In the genomic region with DNA sequence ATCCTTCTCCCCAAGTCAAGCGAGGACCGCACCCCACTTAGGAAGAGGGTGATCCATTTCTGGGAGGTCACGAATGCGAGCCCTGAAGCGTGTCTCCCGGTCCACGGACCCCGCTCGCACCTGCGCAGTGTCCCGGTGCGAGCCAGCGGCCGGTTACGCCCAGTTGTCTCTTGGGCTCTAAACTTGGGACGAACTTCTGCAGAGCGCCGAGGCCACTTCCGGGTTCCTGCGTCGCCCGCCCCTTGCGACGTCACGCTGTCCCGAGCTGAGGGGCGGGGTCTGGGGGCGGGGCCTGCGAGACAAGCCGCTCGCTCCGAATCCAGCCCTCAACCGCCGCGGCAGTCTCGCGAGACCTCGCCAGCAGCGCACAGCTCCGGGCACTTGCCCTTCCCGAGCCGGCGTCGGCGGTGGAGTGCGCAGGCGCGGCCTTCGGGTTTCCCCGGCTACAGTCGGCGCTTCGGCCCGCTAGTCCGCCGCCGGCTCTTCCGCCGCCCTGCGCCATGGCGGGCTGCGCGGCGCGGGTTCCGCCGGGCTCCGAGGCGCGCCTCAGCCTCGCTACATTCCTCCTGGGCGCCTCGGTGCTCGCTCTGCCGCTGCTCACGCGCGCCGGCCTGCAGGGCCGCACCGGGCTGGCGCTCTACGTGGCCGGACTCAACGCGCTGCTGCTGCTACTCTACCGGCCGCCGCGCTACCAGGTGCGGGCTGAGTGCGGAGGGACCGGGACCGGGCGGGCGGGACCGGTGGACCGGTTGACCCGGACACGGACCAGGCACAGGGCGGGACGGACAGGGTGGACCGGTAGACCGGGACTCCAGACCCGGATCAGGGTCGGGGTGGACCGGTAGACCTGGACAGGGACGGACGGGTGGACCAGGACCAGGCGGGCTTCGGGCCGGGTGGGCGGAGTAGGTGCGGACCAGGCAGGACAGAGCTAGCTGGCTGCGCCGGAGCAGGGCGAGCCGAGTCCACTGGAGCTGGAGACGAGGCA, we compare ENCODE assay signal across 8 mouse cellular contexts. TPM values are rescaled to one million over a fixed set of nuclear protein-coding genes. Genes with fewer than 3 reads are reported as not detected.
DNase-seq lines count a peak whose midpoint lies in the region; ATAC-seq lines count a peak whose summit lies in the region.

A gene (plus strand): TSS at position 354 of the 988 bp plus-strand sequence.

- H3K4me3 ChIP-seq in heart, embryonic 10.5 days, result peak within 1 kb of the TSS; percentile 92
- peak within 1 kb of the TSS; percentile 95 for H3K4me3 ChIP-seq in kidney, embryonic 15.5 days (replicated peaks)

- peaks cover 38% of the 10 kb centered on the region for H3K4me1 ChIP-seq in heart, embryonic 10.5 days
- peaks cover 65% of the 10 kb centered on the region for H3K4me1 ChIP-seq in kidney, embryonic 15.5 days

- peaks cover 26% of the 10 kb centered on the region for H3K36me3 ChIP-seq in heart, embryonic 10.5 days
- H3K36me3 ChIP-seq in kidney, embryonic 15.5 days, result peaks cover 27% of the 10 kb centered on the region

- H3K4me2 ChIP-seq in kidney, embryonic 15.5 days, result peak within 1 kb of the TSS; percentile 93

- H3K9ac ChIP-seq in kidney, embryonic 15.5 days, result peak within 1 kb of the TSS; percentile 95

- ATAC-seq in erythroblast, adult 5-6 weeks (replicated peaks; ENCODE audit: low FRiP score, poor library complexity, severe bottlenecking), result peak; percentile 86
- ATAC-seq in kidney, embryonic 15.5 days (replicated peaks; ENCODE audit: low FRiP score), result peak; percentile 96
- ATAC-seq in monocyte, adult 5-6 weeks (replicated peaks; ENCODE audit: insufficient number of reproducible peaks, low FRiP score, low TSS enrichment, poor library complexity, severe bottlenecking), result peak; percentile 76

- peaks cover 35% of the 10 kb centered on the region for H3K27me3 ChIP-seq in heart, embryonic 10.5 days (ENCODE audit: insufficient read depth, poor library complexity, severe bottlenecking)
- H3K27me3 ChIP-seq in kidney, embryonic 15.5 days, result peaks cover 26% of the 10 kb centered on the region

- H3K27ac ChIP-seq in heart, embryonic 10.5 days, result peak within 1 kb of the TSS; percentile 93
- H3K27ac ChIP-seq in kidney, embryonic 15.5 days, result peak within 1 kb of the TSS; percentile 84

- WGBS in heart, embryonic 10.5 days, result under 1% methylated on average over 119 of the region's 119 CpGs
- under 1% methylated on average over 119 of the region's 119 CpGs for WGBS in kidney, embryonic 15.5 days

- no peaks in the 10 kb centered on the region for H3K9me3 ChIP-seq in heart, embryonic 10.5 days
- no peaks in the 10 kb centered on the region for H3K9me3 ChIP-seq in kidney, embryonic 15.5 days (replicated peaks)

- DNase-seq in B cell, adult 2 months, result peak; percentile 99
- peak; percentile 99 for DNase-seq in brain, adult 2 months (ENCODE audit: low read depth, low spot score)
- peak; percentile 100 for DNase-seq in heart, embryonic 10.5 days (ENCODE audit: low spot score)
- peak; percentile 100 for DNase-seq in liver
- DNase-seq in spleen, postnatal 4 days (ENCODE audit: low spot score in 2 of 2), result peak; percentile 100

RNA-seq across cellular contexts. Expression of the gene that starts here (rescaled TPM):
- 3.7 and 6.5 TPM in 2 replicates for total RNA-seq in erythroblast, adult 5-6 weeks (2015; ENCODE audit: low replicate concordance)
- total RNA-seq in erythroblast, adult 5-6 weeks (2017; ENCODE audit: low replicate concordance), result 4.6 and 5.8 TPM in 2 replicates
- 23.1 and 27.4 TPM in 2 replicates for polyA plus RNA-seq in heart, embryonic 10.5 days (2016; fragmentation: Nextera tagmentation; extraction: Ambion mirVana)
- polyA plus RNA-seq in kidney, embryonic 15.5 days (2015; fragmentation: Nextera tagmentation; extraction: Ambion mirVana), result 22.3 and 28.7 TPM in 2 replicates
- 10.5 to 18.2 TPM (median 14.9 TPM) in 3 replicates for total RNA-seq in monocyte, adult 5-6 weeks (2017)

Comparison
In these comparisons a context has a peak if more than half of its experiments do, and no peak if none do; other contexts are left out.
1. Peak in every context shown above with its lines: DNase-seq, ATAC-seq, H3K4me3 ChIP-seq and H3K27ac ChIP-seq.